Mouse (Mus musculus) embryonic facial prominence, embryonic 15.5 days (tissue): ENCODE measurements around the gene Gprc5a. TPM values are rescaled to one million over a fixed set of nuclear protein-coding genes. Genes with fewer than 3 reads are reported as not detected.

Source experiments
- ATAC-seq: fragments of 200-750 bp; cut with Nextera tagmentation; 2 replicates; pipeline ENCODE4 v1.8.0; 2017; ENCODE audit warnings: low read depth, moderate TSS enrichment; ENCODE audit not compliant: insufficient number of reproducible peaks, low FRiP score, low TSS enrichment
- H3K27ac ChIP-seq: fragments of 300-500 bp; sonication (generic); replicated peaks from 2 replicates; pipeline ENCODE4 v1.5.1; 2015; ENCODE audit warnings: mild to moderate bottlenecking, inconsistent platforms
- H3K27me3 ChIP-seq: fragments of 300-500 bp; sonication (generic); 2 replicates; pipeline ENCODE4 v1.6.1; 2015; ENCODE audit warnings: inconsistent platforms
- H3K36me3 ChIP-seq: fragments of 300-500 bp; sonication (generic); 2 replicates; pipeline ENCODE4 v1.6.1; 2015; ENCODE audit warnings: mild to moderate bottlenecking, inconsistent platforms
- H3K4me1 ChIP-seq: fragments of 300-500 bp; sonication (generic); 2 replicates; pipeline ENCODE4 v1.6.1; 2015; ENCODE audit warnings: inconsistent platforms
- H3K4me2 ChIP-seq: fragments of 300-500 bp; sonication (generic); replicated peaks from 2 replicates; pipeline ENCODE4 v1.6.1; 2015; ENCODE audit warnings: mild to moderate bottlenecking, inconsistent platforms
- H3K4me3 ChIP-seq: fragments of 300-500 bp; sonication (generic); replicated peaks from 2 replicates; pipeline ENCODE4 v1.5.1; 2015; ENCODE audit warnings: mild to moderate bottlenecking, inconsistent platforms
- H3K9ac ChIP-seq: fragments of 300-500 bp; sonication (generic); 2 replicates; pipeline ENCODE4 v1.6.1; 2015; ENCODE audit warnings: inconsistent platforms
- H3K9me3 ChIP-seq: fragments of 300-500 bp; sonication (generic); replicated peaks from 2 replicates; pipeline ENCODE4 v1.6.1; 2016; ENCODE audit warnings: inconsistent platforms
- WGBS: fragments of 180-500 bp; shearing (Covaris S2); methylation state at CpG from one replicate; pipeline ENCODE4 v1.1.7; 2015; 5-methylcytosine and 5-hydroxymethylcytosine counted together
- polyA plus RNA-seq: library from polyadenylated mRNA; unstranded; fragments of >200 nt; fragmentation: Nextera tagmentation; extraction: Ambion mirVana; gene quantifications from 2 replicates; pipeline ENCODE4 v1.2.1, GENCODE M21; 2015

Gprc5a gene
- polyA plus RNA-seq, 1 experiment from 2014 or later: 8.3 TPM

GRCm38 (mm10) chr6:135107014-135107413 lies 41.6 kb downstream of the Gprc5a start:
- Histone ChIP-seq H3K4me1 (no peaks in the 10 kb centered on the region), H3K27me3 (peaks cover 2% of the 10 kb centered on the region; the same call in 1 of the 2 replicates), H3K4me3 (no peak overlapping the region), H3K27ac (no peak overlapping the region), H3K36me3 (no peaks in the 10 kb centered on the region), H3K4me2 (no peak overlapping the region), H3K9ac (no peak overlapping the region), H3K9me3 (no peaks in the 10 kb centered on the region)
- ATAC-seq: no peak
- 83% methylated on average over 6 of the region's 6 CpGs for WGBS

- Histone ChIP-seq H3K9me3 (no peaks in the 10 kb centered on the region), H3K4me1 (no peaks in the 10 kb centered on the region)
- no peak for ATAC-seq
Measured at GRCm38 (mm10) chr6:135112411-135113113, 47.1 kb downstream of the Gprc5a start.

GRCm38 (mm10) chr6:135113114-135113436 lies 47.6 kb downstream of the Gprc5a start:
- H3K9me3 ChIP-seq: no peaks in the 10 kb centered on the region
- H3K36me3 ChIP-seq: no peaks in the 10 kb centered on the region
- H3K9ac ChIP-seq: no peak overlapping the region
- H3K4me2 ChIP-seq: no peak overlapping the region
- no peak overlapping the region for H3K27ac ChIP-seq
- WGBS: 28% methylated on average over 6 of the region's 6 CpGs
- H3K27me3 ChIP-seq: no peaks in the 10 kb centered on the region
- H3K4me3 ChIP-seq: no peak overlapping the region
- ATAC-seq: no peak
- no peaks in the 10 kb centered on the region for H3K4me1 ChIP-seq

More at GRCm38 (mm10) chr6:135112411-135113113, 47.1 kb downstream of the Gprc5a start:
- H3K27ac ChIP-seq: no peak overlapping the region
- H3K36me3 ChIP-seq: no peaks in the 10 kb centered on the region
- no peaks in the 10 kb centered on the region for H3K27me3 ChIP-seq
- no peak overlapping the region for H3K4me2 ChIP-seq
- 32% methylated on average over 7 of the region's 7 CpGs for WGBS
- no peak overlapping the region for H3K9ac ChIP-seq
- no peak overlapping the region for H3K4me3 ChIP-seq

- no peaks in the 10 kb centered on the region for H3K9me3 ChIP-seq
- no peak for ATAC-seq
Measured at GRCm38 (mm10) chr6:135116479-135116878, 51.0 kb downstream of the Gprc5a start.

GRCm38 (mm10) chr6:135118183-135118582 lies 52.7 kb downstream of the Gprc5a start, which contains the start of gene Gprc5d:
Gene Gprc5d (minus strand): TSS chr6:135118283.
- Histone ChIP-seq H3K9ac (no peak within 1 kb of the TSS), H3K4me2 (no peak within 1 kb of the TSS), H3K27me3 (no peaks in the 10 kb centered on the region), H3K9me3 (no peaks in the 10 kb centered on the region), H3K36me3 (no peaks in the 10 kb centered on the region), H3K4me1 (no peaks in the 10 kb centered on the region), H3K4me3 (no peak within 1 kb of the TSS), H3K27ac (no peak within 1 kb of the TSS)
- no peak for ATAC-seq
- WGBS: 87% methylated on average over 5 of the region's 5 CpGs

More at GRCm38 (mm10) chr6:135116479-135116878, 51.0 kb downstream of the Gprc5a start:
- Histone ChIP-seq H3K4me2 (no peak overlapping the region), H3K27ac (no peak overlapping the region), H3K4me3 (no peak overlapping the region), H3K9ac (no peak overlapping the region), H3K36me3 (no peaks in the 10 kb centered on the region), H3K27me3 (no peaks in the 10 kb centered on the region), H3K4me1 (no peaks in the 10 kb centered on the region)
- WGBS: 91% methylated on average over 8 of the region's 8 CpGs

GRCm38 (mm10) chr6:135124755-135125380 lies 59.4 kb downstream of the Gprc5a start:
- Histone ChIP-seq H3K9ac (no peak overlapping the region), H3K27ac (no peak overlapping the region), H3K9me3 (no peaks in the 10 kb centered on the region), H3K36me3 (no peaks in the 10 kb centered on the region), H3K4me2 (no peak overlapping the region), H3K4me3 (no peak overlapping the region), H3K4me1 (no peaks in the 10 kb centered on the region), H3K27me3 (no peaks in the 10 kb centered on the region)
- WGBS: 61% methylated on average over 5 of the region's 5 CpGs
- peak; percentile 43; the same call in 1 of the 2 replicates for ATAC-seq

GRCm38 (mm10) chr6:135133086-135133485 lies 67.6 kb downstream of the Gprc5a start:
- no peak for ATAC-seq
- H3K4me1 ChIP-seq: peaks cover 15% of the 10 kb centered on the region
- WGBS: 79% methylated on average over 7 of the region's 7 CpGs

GRCm38 (mm10) chr6:135133486-135133885 lies 68.0 kb downstream of the Gprc5a start:
- ATAC-seq: no peak
- Histone ChIP-seq H3K9me3 (no peaks in the 10 kb centered on the region), H3K9ac (no peak overlapping the region), H3K27me3 (no peaks in the 10 kb centered on the region), H3K36me3 (no peaks in the 10 kb centered on the region), H3K27ac (no peak overlapping the region), H3K4me3 (no peak overlapping the region), H3K4me1 (peaks cover 18% of the 10 kb centered on the region), H3K4me2 (no peak overlapping the region)
- WGBS: 91% methylated on average over 9 of the region's 9 CpGs

More at GRCm38 (mm10) chr6:135133086-135133485, 67.6 kb downstream of the Gprc5a start:
- no peak overlapping the region for H3K9ac ChIP-seq
- H3K27ac ChIP-seq: no peak overlapping the region
- H3K9me3 ChIP-seq: no peaks in the 10 kb centered on the region
- H3K27me3 ChIP-seq: no peaks in the 10 kb centered on the region
- no peak overlapping the region for H3K4me2 ChIP-seq
- H3K4me3 ChIP-seq: no peak overlapping the region
- H3K36me3 ChIP-seq: no peaks in the 10 kb centered on the region

Other genes starting within 250 kb of the Gprc5a start
- gene Crebl2, start 235.5 kb upstream of the Gprc5a start, polyA plus RNA-seq: 3.4 TPM in 2 replicates
- gene Gpr19, start 167.1 kb upstream of the Gprc5a start, polyA plus RNA-seq: 6.8 and 7.4 TPM in 2 replicates
- 17.0 and 18.8 TPM in 2 replicates for gene Cdkn1b, start 145.2 kb upstream of the Gprc5a start, polyA plus RNA-seq
- 4.6 and 5.0 TPM in 2 replicates for gene Apold1, start 83.9 kb upstream of the Gprc5a start, polyA plus RNA-seq
- gene Ddx47, start 54.0 kb upstream of the Gprc5a start, polyA plus RNA-seq: 101 and 108 TPM in 2 replicates
- 2.8 and 7.2 TPM in 2 replicates for gene Gprc5d, start 52.6 kb downstream of the Gprc5a start, polyA plus RNA-seq
- 24.8 and 25.1 TPM in 2 replicates for gene Fam234b, start 132.3 kb downstream of the Gprc5a start, polyA plus RNA-seq
- gene Hebp1, start 132.4 kb downstream of the Gprc5a start, polyA plus RNA-seq: 10.7 and 11.4 TPM in 2 replicates
- gene Gsg1, start 188.7 kb downstream of the Gprc5a start, polyA plus RNA-seq: 2.1 and 2.6 TPM in 2 replicates
- gene Pbp2, start 244.8 kb downstream of the Gprc5a start, polyA plus RNA-seq: 0.91 and 1.5 TPM in 2 replicates